Mouse (Mus musculus) forebrain, embryonic 11.5 days (tissue): ENCODE data around the gene Gm26602. TPM values are rescaled to one million over a fixed set of nuclear protein-coding genes. Genes with fewer than 3 reads are reported as not detected.
A peak's percentile ranks its signal among the peaks of the same experiment; 100 is the strongest.

Source experiments
- ATAC-seq: fragments of 200-750 bp; cut with Nextera tagmentation; replicated peaks from 2 replicates; pipeline ENCODE4 v1.8.0; 2017; ENCODE audit warnings: moderate TSS enrichment; ENCODE audit not compliant: low FRiP score
- DNase-seq: peaks from one replicate; pipeline ENCODE4 v3.0.0-alpha.2; 2017; ENCODE audit warnings: low spot score
- H3K27ac ChIP-seq: fragments of 300-500 bp; sonication (generic); 2 replicates; pipeline ENCODE4 v1.5.1; 2014; ENCODE audit warnings: low read depth, low read length
- H3K27me3 ChIP-seq: fragments of 300-500 bp; sonication (generic); 2 replicates; pipeline ENCODE4 v1.6.1; 2014; ENCODE audit warnings: mild to moderate bottlenecking, low read length, mixed read lengths; ENCODE audit not compliant: control insufficient read depth, insufficient read depth
- H3K36me3 ChIP-seq: fragments of 300-500 bp; sonication (generic); 2 replicates; pipeline ENCODE4 v1.6.1; 2014; ENCODE audit warnings: mild to moderate bottlenecking, low read length, moderate library complexity, mixed read lengths; ENCODE audit not compliant: control insufficient read depth, insufficient read depth
- H3K4me1 ChIP-seq: fragments of 300-500 bp; sonication (generic); replicated peaks from 2 replicates; pipeline ENCODE4 v1.6.1; 2014; ENCODE audit warnings: low read length, mixed read lengths; ENCODE audit not compliant: control insufficient read depth, insufficient read depth
- H3K4me2 ChIP-seq: fragments of 300-500 bp; sonication (generic); 2 replicates; pipeline ENCODE4 v1.6.1; 2014; ENCODE audit warnings: low read depth, mild to moderate bottlenecking, low read length, moderate library complexity, mixed read lengths; ENCODE audit not compliant: severe bottlenecking
- H3K4me3 ChIP-seq: fragments of 300-500 bp; sonication (generic); 2 replicates; pipeline ENCODE4 v1.5.1; 2014; ENCODE audit warnings: low read depth, low read length
- H3K9ac ChIP-seq: fragments of 300-500 bp; sonication (generic); 2 replicates; pipeline ENCODE4 v1.6.1; 2014; ENCODE audit warnings: low read length
- H3K9me3 ChIP-seq: fragments of 300-500 bp; sonication (generic); 2 replicates; pipeline ENCODE4 v1.6.1; 2016; ENCODE audit warnings: low read length, mixed read lengths; ENCODE audit not compliant: control insufficient read depth
- WGBS: fragments of 180-500 bp; shearing (Covaris S2); extraction: QIAGEN DNeasy Blood & Tissue Kit; methylation state at CpG from one replicate; pipeline ENCODE4 v1.1.7; 2014; 5-methylcytosine and 5-hydroxymethylcytosine counted together
- polyA plus RNA-seq: library from polyadenylated mRNA; unstranded; fragments of >200 nt; fragmentation: Nextera tagmentation; extraction: Ambion mirVana; gene quantifications from 2 replicates; pipeline ENCODE4 v1.2.1, GENCODE M21; 2014

Gm26602 gene
- polyA plus RNA-seq, 1 experiment from 2014 or later, result 14.8 TPM

DNA sequence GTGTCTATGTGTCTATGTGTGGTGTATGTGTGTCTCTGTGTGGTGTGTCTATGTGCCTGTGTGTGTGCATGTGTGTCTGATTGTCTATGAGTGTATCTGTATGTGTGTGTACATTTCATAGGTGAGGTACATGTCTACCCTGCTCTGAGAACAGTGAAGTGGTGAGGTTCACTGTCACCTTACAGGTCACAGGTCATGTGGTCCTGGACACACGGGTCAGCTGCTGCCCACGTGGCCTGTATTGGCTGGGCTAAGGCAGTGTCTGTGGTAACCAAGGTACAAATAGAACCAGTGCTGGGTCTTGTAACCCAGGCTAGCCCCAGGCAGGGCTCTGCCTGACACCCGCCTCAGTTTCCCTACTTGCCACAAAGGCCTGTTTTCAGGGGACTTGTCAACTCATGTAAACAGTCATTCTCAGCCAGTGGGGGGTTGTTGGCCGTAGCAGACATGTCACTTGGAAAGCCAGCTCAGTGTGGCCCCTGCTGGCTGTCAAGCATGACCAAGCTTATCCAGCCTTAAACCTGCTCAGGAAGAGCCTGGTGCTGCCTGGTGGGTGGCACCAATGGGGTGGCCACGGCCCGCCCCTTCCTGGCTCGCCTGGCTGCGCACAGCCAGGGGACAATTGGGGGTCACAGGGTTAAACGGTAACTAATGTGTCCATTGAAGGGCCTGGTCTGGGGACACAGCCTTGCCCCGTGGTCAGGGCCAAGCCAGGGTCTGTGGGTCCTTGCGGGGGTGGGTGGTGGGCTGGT, 27.3 kb downstream of the Gm26602 start:
- Histone ChIP-seq H3K4me3 (no peak overlapping the region), H3K9ac (no peak overlapping the region), H3K36me3 (no peaks in the 10 kb centered on the region), H3K27ac (no peak overlapping the region), H3K4me1 (no peaks in the 10 kb centered on the region; the same call in 1 of the 2 replicates), H3K9me3 (no peaks in the 10 kb centered on the region), H3K4me2 (no peak overlapping the region), H3K27me3 (no peaks in the 10 kb centered on the region)
- 63% methylated on average over 11 of the region's 11 CpGs for WGBS
- ATAC-seq, result no peak
- no peak for DNase-seq

DNA sequence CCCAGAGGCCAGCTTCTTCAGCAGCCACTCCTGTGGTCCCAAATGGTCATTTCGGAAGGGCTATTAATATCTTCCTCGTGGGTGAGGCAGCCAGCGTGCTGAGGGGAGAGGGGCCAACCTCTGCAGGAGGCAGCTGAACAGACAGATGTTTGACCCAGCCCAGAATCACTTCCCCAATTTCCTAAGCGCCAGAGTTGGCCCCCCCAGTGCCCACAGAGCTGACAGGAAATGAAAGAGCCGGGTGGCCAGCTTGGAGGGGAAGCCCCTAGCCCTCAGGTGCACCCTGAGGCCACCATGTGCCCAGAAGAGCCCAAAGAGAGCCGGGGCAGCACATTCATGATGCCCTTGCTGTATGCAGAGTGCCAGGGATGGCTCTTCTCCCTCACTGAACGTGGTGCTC, 30.1 kb downstream of the Gm26602 start:
- H3K4me1 ChIP-seq, result peaks cover 9% of the 10 kb centered on the region
- 78% methylated on average over 7 of the region's 7 CpGs for WGBS
- H3K9ac ChIP-seq, result no peak overlapping the region
- no peaks in the 10 kb centered on the region for H3K9me3 ChIP-seq
- DNase-seq, result no peak
- no peak for ATAC-seq
- no peaks in the 10 kb centered on the region for H3K36me3 ChIP-seq
- H3K27me3 ChIP-seq, result no peaks in the 10 kb centered on the region
- no peak overlapping the region for H3K4me3 ChIP-seq
- H3K27ac ChIP-seq, result no peak overlapping the region
- no peak overlapping the region for H3K4me2 ChIP-seq

DNA sequence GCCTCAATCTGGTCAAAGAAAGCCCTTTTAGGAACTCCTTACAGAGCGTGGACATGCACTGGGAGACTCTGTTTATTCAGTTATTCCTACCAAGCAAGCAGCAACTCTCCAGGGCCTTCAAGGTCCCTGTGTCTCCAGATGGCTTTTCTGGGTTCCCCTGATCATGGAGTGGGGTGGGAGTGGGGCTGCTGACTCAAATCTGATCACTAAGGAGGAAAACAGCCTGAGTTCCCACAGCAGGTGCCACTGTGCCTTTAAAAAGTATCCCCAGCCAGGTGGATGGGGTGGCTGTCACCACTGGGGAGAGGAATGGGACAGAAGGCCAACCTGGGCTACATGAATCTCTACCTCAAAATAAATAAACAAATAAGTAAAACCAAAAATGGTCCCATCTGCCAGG, 32.3 kb downstream of the Gm26602 start:
- H3K27ac ChIP-seq, result no peak overlapping the region
- H3K9me3 ChIP-seq, result no peaks in the 10 kb centered on the region
- 80% methylated on average over 1 of the region's 1 CpGs for WGBS
- H3K36me3 ChIP-seq, result no peaks in the 10 kb centered on the region
- ATAC-seq (no peak), DNase-seq (no peak)
- no peak overlapping the region for H3K4me2 ChIP-seq
- no peak overlapping the region for H3K4me3 ChIP-seq
- peaks cover 23% of the 10 kb centered on the region for H3K4me1 ChIP-seq
- no peaks in the 10 kb centered on the region for H3K27me3 ChIP-seq
- no peak overlapping the region for H3K9ac ChIP-seq

DNA sequence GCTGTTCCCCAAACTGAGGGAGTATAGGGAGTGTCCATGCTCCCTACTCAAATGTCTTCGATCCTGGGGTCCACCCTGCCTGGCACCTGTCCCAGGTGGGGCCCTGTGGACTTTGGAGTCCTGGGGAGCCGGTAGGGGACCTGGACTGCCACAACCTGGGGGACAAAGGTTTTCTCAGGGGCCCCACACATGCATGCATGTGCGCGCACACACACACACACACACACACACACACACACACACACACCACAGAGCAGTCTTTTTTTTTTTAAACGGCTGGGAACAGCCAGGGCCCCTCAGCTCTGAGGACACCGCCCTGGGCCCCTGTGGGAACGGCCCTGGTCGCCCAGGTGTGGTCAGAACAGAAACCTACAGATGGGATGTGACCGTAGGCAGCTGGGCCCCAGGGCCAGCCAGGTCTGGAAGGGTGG, 32.8 kb downstream of the Gm26602 start:
- Histone ChIP-seq H3K27me3 (no peaks in the 10 kb centered on the region), H3K36me3 (no peaks in the 10 kb centered on the region), H3K9ac (no peak overlapping the region), H3K4me2 (no peak overlapping the region), H3K9me3 (no peaks in the 10 kb centered on the region), H3K27ac (no peak overlapping the region), H3K4me3 (no peak overlapping the region), H3K4me1 (peaks cover 23% of the 10 kb centered on the region)
- ATAC-seq, result no peak
- 86% methylated on average over 9 of the region's 9 CpGs for WGBS
- DNase-seq, result no peak

DNA sequence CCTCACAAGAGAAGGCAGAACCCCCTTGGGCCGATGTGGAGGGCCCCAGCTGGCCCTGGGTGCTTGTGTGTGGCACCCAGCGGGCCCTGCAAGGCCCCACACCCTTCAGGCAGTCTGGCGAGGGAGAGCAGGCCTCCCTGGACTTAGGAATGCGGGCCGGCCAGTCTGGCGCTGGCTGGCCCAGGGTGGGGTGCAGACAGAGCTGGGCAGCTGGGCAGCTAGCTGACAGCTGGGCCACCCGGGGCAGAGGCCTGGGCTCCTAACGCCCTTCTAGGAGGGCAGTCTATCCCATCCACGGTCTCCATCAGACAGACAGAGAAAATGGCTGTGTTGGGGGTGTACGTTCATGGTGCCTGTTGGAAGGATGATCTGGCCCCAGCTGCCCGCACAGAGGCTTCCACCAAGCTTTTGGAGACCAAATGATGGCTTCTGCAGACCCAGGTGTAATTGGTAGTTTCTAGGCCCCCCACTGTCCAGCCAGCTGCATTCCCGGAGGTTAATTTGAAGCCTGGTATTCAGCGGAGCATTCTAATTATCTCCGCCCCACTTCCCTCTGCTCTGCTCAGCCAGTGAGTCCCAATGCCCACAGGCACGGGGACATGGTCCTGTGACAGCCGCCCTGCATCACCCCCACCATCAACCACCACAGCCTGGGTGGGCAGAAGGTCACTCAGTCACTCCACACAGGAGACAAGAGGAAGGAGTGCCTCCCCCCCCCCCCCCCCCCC, 35.0 kb downstream of the Gm26602 start:
- WGBS, result 14% methylated on average over 16 of the region's 16 CpGs

DNA sequence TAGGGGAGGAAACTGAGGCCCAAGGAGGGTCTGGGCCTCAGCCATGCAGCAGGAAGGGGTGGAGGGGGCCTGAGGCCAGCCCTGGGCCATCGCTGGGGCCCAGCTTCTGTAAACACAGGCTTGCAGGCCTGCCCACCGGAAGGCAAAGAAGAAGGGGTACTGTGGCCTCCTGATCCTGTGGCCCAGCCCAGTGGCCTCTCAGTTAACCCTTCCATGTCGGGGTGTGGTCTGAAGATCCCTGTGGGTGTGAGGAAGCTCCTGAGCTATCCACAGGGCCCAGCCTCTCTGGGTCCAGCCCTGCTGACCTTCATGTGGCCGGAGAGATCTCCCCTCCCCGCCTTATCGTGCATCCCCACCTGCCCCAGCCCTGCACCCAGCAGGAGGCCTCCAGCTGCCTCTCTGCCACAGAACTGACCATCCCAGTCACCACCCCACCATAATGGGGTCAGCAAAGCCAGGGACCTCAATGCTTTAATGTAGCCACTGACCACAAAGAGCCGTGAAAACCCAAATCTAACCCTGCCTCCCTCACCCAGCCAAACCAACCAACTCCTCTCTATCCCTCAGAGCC, 36.2 kb downstream of the Gm26602 start:
- WGBS, result 8% methylated on average over 7 of the region's 7 CpGs
- Histone ChIP-seq H3K27me3 (no peaks in the 10 kb centered on the region), H3K9ac (peak overlapping the region; percentile 39), H3K36me3 (no peaks in the 10 kb centered on the region; the same call in 1 of the 2 replicates), H3K27ac (no peak overlapping the region; the same call in 1 of the 2 replicates), H3K4me3 (no peak overlapping the region), H3K4me1 (peaks cover 23% of the 10 kb centered on the region), H3K4me2 (peak overlapping the region; percentile 8; the same call in 1 of the 2 replicates), H3K9me3 (no peaks in the 10 kb centered on the region)
- DNase-seq, result no peak
- no peak for ATAC-seq

More for the DNA sequence above, 35.0 kb downstream of the Gm26602 start:
- no peaks in the 10 kb centered on the region for H3K27me3 ChIP-seq
- H3K27ac ChIP-seq, result peak overlapping the region; percentile 68
- H3K4me1 ChIP-seq, result peaks cover 23% of the 10 kb centered on the region
- no peaks in the 10 kb centered on the region; the same call in 1 of the 2 replicates for H3K36me3 ChIP-seq
- ATAC-seq (peak; percentile 70), DNase-seq (peak; percentile 83)
- H3K9ac ChIP-seq, result peak overlapping the region; percentile 27
- H3K9me3 ChIP-seq, result no peaks in the 10 kb centered on the region
- peak overlapping the region; percentile 24; the same call in 1 of the 2 replicates for H3K4me2 ChIP-seq
- H3K4me3 ChIP-seq, result no peak overlapping the region

DNA sequence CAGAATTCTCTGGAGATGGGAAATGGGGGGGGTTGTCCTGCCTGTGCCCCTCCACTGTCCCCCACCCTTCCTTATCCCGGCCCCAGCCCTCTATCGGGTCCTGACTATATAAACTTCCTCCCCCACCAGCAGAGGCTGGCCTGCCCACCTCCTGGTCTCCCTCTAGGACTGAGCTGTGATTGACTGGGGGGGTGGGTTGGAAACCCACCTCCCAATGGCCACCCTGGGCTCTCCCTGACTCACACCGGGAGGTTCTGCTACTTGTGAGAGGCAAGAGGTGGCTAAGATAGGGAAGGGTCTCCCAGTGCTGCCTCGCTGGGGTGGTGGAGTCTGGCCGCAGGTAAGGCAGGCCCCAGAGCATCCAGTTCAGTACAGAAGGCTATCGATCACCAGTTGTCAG, 36.8 kb downstream of the Gm26602 start:
- Histone ChIP-seq H3K4me3 (no peak overlapping the region), H3K36me3 (no peaks in the 10 kb centered on the region; the same call in 1 of the 2 replicates)

DNA sequence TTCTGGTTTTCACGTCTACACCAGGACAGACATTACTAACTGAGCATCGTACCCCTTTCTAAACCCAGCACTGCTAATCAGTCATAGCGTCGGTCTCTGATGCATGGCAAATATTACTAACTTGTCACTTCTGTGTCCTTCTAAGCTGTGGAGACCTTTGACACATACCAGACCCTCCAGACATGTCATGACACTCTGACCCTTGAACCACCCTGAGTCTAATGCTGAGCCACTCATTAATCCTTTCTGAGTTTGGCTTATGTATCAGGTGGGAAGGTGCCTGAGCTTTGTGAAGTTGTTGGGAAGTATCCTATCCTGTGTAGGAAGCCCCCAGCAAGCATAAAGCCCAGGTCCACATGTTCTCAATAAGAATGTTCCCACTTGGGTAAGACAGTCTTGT, 39.2 kb downstream of the Gm26602 start:
- Histone ChIP-seq H3K9me3 (no peaks in the 10 kb centered on the region), H3K4me1 (peaks cover 19% of the 10 kb centered on the region), H3K36me3 (no peaks in the 10 kb centered on the region; the same call in 1 of the 2 replicates), H3K27me3 (no peaks in the 10 kb centered on the region), H3K4me3 (no peak overlapping the region), H3K4me2 (no peak overlapping the region), H3K9ac (no peak overlapping the region), H3K27ac (no peak overlapping the region)
- ATAC-seq (no peak), DNase-seq (no peak)
- WGBS, result 91% methylated on average over 4 of the region's 4 CpGs

More for the DNA sequence above, 36.8 kb downstream of the Gm26602 start:
- peaks cover 23% of the 10 kb centered on the region for H3K4me1 ChIP-seq
- no peak for DNase-seq
- no peak for ATAC-seq
- H3K4me2 ChIP-seq, result no peak overlapping the region
- no peaks in the 10 kb centered on the region for H3K9me3 ChIP-seq
- no peaks in the 10 kb centered on the region for H3K27me3 ChIP-seq
- H3K27ac ChIP-seq, result no peak overlapping the region
- peak overlapping the region; percentile 23; the same call in 1 of the 2 replicates for H3K9ac ChIP-seq
- WGBS, result 69% methylated on average over 6 of the region's 6 CpGs
